Mouse (Mus musculus) kidney, adult 8-10 months (tissue): ENCODE measurements around the gene Stac.
A peak's percentile ranks its signal among the peaks of the same experiment; 100 is the strongest.

ENCODE experiments used
- DNase-seq, 2 experiments: peaks; one replicate each; pipeline ENCODE4 v3.0.0; 2022

Gene Stac

GRCm38 (mm10) chr9:111689680-111690483 lies at the start of gene Stac:
Gene Stac (minus strand): TSS chr9:111690348.
- DNase-seq = no peak

DNA sequence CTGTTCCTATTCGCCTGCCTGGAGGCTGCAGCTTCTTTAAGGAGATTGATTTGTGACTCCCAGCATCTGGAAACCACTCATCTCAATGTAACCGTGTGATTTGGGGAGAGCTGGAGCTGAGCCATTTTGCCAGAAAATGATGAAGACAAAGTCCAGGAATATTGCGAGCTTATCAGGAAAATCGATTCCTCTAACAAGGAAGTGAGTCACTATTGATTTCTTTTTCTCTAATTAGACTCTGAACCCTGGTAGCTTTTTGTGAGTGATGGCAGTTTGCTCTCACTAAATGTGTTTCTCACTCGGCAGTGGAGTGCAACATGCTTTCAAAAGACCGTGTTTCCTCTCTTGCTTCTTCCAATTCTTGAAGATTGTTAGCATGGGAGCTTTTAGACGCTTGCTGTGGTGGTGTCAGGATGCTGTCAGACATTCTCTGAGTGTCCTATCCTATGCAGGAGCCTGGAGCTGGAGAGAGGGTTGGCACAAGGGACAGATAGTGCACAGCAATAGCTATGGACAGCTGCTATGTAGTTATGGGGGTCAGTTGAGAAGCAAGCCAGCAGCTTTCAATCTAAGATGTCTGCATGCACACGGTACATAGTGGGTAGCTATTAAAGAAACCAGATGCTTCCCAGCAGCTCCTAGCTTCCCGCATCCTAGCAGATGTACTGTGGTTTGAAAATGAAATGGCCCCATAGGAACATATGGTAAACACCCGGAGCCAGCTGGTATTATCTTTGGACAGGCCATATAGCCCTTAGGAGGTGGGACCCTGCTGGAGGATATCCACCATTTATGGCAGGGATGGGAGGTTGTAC lies 49.5 kb upstream of the Stac start:
- DNase-seq = no peak

- DNase-seq = no peak
Measured at GRCm38 (mm10) chr9:111739026-111739425, 48.9 kb upstream of the Stac start.

DNA sequence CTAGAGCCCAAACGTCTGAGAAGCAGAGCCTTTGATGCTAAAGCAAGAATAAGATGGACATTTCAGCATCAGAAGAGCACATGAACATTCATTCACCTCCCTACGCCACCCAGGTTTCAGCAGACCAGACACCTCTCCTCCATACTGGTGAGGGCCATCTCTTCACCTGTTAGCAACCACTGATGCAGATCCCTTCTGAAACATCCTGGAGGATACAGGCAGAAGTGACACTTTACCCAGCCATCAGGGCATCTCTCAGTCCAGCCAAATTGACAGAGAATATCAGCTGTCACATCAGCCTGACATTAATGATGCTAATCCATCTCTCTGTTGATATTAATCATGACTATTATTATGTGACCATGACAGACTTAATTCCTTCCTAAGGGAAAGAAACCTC lies 47.6 kb upstream of the Stac start:
- DNase-seq = no peak

GRCm38 (mm10) chr9:111735931-111736330 lies 45.8 kb upstream of the Stac start:
- no peak for DNase-seq

- no peak for DNase-seq
Measured at GRCm38 (mm10) chr9:111731939-111732670, 42.0 kb upstream of the Stac start.

DNA sequence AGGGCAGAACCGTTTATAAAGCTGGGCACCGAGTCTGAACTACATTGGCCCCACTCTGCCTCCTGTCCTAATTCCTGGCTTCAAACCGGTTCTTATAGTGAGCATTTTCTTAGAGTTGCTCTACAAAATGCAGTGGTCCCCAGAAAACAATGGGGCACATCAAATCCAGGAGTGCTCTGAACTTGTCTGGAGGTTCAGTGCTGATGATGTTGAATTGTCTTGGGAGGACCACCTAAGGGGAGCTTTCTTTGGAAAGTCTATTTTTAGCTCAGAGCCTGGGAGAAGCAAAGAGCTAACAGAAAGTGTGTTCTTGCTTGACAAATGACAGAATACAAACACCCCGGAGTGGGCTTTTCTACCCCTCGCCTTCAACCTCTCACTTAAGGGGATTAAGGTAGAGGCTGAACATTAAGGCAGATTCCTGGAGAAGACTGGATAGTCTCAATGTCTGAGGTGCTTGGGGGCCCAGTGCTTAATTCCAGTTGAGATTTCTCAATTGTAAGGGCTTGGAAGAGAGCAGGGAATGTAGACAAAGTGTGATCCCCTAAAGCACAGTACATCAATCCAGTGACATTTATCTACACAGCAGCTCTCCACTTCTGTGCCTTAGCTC lies 34.9 kb upstream of the Stac start:
- DNase-seq = no peak

- no peak for DNase-seq
Measured at GRCm38 (mm10) chr9:111714457-111714856, 24.3 kb upstream of the Stac start.

DNA sequence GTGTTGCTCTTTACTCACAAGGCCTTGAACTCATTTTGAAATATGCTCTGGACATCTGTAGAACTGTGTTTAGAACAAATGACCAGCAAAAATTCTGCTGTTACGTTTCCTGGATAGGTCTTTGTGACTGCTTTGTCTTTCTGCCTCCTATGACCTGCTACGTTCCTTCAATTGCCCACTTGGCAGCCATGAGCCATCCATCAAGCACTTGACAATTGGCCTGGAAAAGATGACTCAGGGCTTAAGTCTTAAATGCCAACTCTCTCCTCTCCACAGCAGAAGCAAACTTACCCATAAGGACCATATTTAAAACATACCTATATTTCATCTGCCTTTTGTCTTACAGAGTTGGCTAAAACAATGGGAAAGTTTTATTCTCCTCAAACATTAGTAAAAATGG lies 10.0 kb upstream of the Stac start:
- no peak for DNase-seq

GRCm38 (mm10) chr9:111690484-111690855 lies 322 bp upstream of the Stac start:
- no peak for DNase-seq

DNA sequence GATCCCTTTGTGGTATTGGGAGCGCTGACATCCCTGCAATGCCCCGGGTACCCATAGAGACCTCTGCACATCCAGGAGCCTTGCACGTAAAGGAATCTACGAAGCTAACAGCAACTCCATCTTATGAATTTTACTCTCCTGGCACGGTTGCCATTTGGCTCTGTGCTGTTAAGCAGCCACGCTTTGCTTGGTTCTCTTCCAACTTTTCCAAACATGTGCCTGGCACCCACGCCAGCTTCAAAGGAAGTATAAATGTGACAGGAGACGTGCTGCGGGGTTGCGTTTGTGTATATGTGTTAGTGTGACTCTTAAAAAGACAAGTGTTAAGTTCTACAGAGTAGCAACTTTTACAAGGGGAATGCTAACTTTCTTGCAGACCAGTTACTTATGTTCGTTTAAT lies 1.0 kb downstream of the Stac start:
- DNase-seq = no peak

- DNase-seq = no peak
Measured at GRCm38 (mm10) chr9:111684170-111684569, 6.0 kb downstream of the Stac start.

DNA sequence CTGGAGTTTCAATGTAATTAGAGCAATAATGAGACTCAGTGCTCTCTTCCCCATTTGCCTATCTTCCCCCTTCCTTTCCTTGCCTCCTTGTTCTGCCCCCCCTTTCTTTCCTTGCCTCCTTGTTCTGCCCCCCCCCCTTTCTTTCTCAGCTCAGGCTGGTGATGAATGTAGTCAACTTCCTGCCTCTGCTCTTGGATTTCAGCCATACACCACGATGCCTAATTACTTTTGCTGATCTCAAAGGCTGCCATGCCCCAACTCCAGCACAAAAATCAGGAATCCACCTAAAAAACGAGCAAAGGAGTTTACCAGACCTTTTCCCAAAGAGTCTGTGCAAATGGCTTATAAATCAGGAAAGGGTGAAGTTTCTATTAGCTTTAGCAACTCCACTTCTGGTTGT lies 10.6 kb downstream of the Stac start:
- DNase-seq = no peak

DNA sequence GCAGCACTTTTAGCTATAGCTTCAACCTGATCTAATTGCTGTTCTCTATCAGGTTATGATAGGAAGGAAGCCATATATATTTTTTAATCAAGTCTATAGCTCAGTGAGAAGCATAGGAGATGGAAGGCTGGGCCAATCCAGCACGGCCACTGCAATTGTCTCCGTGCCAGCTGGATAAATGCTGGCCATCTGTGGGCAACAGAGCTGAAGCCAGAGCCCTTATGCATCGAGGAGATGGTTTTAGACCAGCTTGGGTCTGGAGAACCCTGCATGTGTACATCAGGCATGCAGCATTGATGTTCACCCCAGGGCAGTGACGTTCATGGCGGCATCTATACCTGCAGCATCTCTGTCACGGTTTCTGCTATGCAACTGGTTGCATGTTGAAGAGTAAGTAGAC lies 20.3 kb downstream of the Stac start:
- no peak for DNase-seq

DNA sequence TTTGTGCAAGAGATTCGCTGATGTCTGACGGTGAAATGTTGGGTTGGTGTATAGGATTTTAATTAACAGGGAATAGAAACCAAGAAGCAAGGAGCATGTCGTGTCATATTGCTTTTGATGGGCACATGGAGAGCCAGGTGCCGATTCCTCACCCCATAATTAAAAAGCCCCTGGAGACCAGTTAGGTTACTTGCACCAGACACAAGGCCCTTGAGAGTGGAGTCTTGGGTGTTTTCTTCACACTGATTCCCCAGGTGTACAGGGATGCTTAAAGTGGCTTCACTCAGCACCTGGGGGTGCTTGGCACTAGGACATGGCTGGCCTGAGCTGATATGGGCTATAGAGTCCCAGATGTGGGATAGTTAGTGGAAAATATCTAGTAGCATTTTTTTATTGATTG lies 35.1 kb downstream of the Stac start:
- no peak for DNase-seq

DNA sequence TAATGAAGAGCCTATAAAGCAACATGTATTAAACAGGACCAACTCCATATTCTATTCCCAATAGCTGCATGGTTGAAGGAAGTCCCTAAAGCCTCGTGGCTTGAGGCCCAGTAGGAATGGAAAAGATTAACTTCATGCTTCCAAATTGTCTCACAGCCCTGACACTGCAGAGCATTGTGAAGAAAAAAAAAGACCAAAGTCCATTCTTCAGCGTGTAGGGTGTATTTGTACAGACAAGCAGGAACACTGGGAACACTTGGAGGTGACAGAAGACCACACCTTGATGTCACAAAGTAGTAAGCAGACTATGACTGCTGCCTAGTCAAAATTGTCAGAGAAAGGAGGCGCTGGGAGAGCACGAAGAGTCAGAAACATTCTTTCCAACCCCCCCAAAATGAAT lies 45.9 kb downstream of the Stac start:
- DNase-seq = peak; percentile 5 to 24

DNA sequence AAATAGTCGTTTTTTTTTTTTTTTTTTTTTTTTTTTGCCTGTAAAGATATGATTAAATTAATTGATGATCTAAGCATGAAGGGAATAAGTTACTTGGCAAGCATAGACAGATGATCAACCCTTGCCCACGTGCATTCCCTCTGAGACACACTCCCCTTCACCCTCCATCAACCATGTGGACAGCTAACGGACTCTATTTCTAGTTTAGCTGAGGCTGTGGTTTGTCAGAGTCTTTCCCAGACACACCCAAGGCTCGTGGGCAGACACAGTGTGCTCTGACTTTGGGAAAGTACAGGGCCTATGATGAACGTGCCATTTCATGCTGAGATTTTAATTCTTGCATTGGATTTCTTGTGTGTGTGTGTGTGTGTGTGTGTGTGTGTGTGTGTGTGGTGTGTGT lies 46.8 kb downstream of the Stac start:
- no peak for DNase-seq

GRCm38 (mm10) chr9:111637641-111638040 lies 52.5 kb downstream of the Stac start:
- DNase-seq = no peak

GRCm38 (mm10) chr9:111632833-111633232 lies 57.3 kb downstream of the Stac start:
- DNase-seq = no peak

DNA sequence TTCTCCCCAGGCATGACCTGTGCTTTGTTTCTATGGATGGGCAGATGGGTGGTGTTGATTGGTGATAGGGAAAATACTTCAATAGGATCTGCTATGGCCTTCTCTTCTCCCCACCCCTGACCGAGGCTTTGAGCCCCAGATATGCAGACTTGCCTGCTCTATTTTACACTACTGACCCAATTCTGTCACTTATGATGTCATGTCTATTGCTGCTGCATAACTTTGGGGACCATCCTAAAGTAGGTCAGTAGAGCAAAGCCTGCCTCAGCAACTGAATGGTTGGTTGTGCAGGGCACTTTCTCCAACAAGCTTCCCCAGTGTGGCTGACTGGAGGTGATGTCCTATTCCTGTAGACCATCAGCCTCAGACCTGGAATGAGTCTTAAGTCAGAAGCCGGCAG lies 69.0 kb downstream of the Stac start:
- DNase-seq = no peak

GRCm38 (mm10) chr9:111611341-111611740 lies 78.8 kb downstream of the Stac start:
- DNase-seq = no peak

GRCm38 (mm10) chr9:111608762-111609161 lies 81.4 kb downstream of the Stac start:
- DNase-seq = no peak

- no peak for DNase-seq
Measured at GRCm38 (mm10) chr9:111606603-111607002, 83.5 kb downstream of the Stac start.
